Mouse (Mus musculus): ENCODE data around the gene Cryzl1. TPM values are rescaled to one million over a fixed set of nuclear protein-coding genes. Genes with fewer than 3 reads are reported as not detected.

Gene Cryzl1
- total and polyA plus RNA-seq, 2 experiments from 2014 or later: 62.5 to 94.8 TPM

DNA sequence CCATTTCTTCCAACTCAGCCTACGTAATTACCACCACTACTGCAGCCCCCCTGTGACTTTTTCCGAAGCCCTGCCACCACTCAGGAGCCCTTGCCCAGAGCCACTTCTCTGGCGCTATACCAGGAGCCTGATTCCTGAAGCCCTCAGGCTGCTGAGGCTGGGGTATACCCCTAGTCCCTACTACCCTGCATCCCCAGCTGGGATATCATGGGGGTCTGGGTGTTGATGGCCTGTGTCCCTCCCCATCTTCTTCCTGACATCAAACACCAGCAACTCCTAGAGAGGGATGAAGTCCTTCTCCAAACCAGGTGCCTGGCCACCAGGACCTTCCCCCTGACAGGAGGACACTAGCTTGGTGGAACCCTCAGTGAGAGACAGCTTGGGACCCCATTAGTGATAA lies 76.6 kb downstream of the Cryzl1 start:
- no peak overlapping the region for H3K9ac ChIP-seq
- no peak overlapping the region for H3K4me3 ChIP-seq (ENCODE audit: low read depth, low read length)
- peaks cover 4% of the 10 kb centered on the region; the same call in 1 of the 2 replicates for H3K4me1 ChIP-seq (ENCODE audit: insufficient read depth)
- H3K4me2 ChIP-seq (ENCODE audit: low read depth): no peak overlapping the region
- H3K27me3 ChIP-seq (ENCODE audit: insufficient read depth, low read length): no peaks in the 10 kb centered on the region
- no peak overlapping the region for H3K27ac ChIP-seq (ENCODE audit: low read depth, low read length)
- WGBS: 87% methylated on average over 3 of the region's 3 CpGs
- TF ChIP-seq CTCF (IDR thresholded peaks at IDR 0.05; ENCODE audit: low read depth): no peak
- ATAC-seq (no peak), DNase-seq (no peak)
- H3K9me3 ChIP-seq (ENCODE audit: low read length): no peaks in the 10 kb centered on the region
- H3K36me3 ChIP-seq (ENCODE audit: insufficient read depth): peaks cover 39% of the 10 kb centered on the region

DNA sequence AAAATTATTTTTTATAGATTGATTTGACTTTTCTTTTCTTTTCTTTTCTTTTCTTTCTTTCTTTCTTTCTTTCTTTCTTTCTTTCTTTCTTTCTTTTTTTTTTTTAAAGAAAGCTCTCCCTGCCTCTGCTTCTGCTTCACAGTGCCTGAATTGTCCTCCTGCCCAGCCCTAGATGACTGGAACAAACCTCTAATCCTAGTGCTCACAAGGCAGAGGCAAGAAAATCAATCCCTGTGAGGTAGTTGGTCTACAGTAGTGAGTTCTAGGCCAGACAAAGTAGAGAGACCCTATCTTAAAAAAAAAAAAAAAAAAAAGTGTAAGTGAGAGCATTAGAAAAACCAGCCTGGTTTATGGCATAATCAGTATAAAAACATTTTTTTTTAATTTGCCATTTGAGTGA lies 79.0 kb downstream of the Cryzl1 start:
- peaks cover 15% of the 10 kb centered on the region for H3K36me3 ChIP-seq (ENCODE audit: insufficient read depth)
- TF ChIP-seq CTCF (IDR thresholded peaks at IDR 0.05; ENCODE audit: low read depth): no peak
- no peaks in the 10 kb centered on the region for H3K9me3 ChIP-seq (ENCODE audit: low read length)
- peaks cover 4% of the 10 kb centered on the region; the same call in 1 of the 2 replicates for H3K4me1 ChIP-seq (ENCODE audit: insufficient read depth)
- no peak overlapping the region for H3K27ac ChIP-seq (ENCODE audit: low read depth, low read length)
- DNase-seq (no peak), ATAC-seq (no peak)
- no peak overlapping the region for H3K4me3 ChIP-seq (ENCODE audit: low read depth, low read length)
- no peaks in the 10 kb centered on the region for H3K27me3 ChIP-seq (ENCODE audit: insufficient read depth, low read length)
- no peak overlapping the region for H3K4me2 ChIP-seq (ENCODE audit: low read depth)
- no peak overlapping the region for H3K9ac ChIP-seq

DNA sequence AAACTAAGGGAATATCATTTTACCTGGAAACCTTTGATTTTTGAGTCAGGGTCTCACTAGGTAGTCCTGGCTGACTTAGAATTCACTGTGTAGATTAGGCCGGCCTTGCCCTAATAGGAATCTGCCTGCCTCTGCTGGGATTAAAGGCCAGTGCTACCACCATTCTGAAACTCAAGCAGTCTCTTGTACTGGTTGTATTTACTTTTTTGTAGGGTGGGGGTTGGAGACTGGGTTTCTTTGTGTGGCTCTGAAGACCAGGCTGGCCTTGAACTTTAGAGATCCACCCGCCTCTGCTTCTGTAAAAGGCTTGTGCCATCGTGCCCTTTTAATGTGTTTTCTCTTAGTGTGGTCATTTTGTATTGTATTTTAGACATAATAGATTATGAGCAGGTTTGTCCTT lies 79.5 kb downstream of the Cryzl1 start:
- no peak for TF ChIP-seq CTCF (IDR thresholded peaks at IDR 0.05; ENCODE audit: low read depth)
- Histone ChIP-seq H3K4me1 (ENCODE audit: insufficient read depth) (peaks cover 4% of the 10 kb centered on the region; the same call in 1 of the 2 replicates), H3K4me3 (ENCODE audit: low read depth, low read length) (peak overlapping the region; percentile 85; the same call in 1 of the 2 replicates), H3K9me3 (ENCODE audit: low read length) (no peaks in the 10 kb centered on the region), H3K4me2 (ENCODE audit: low read depth) (peak overlapping the region; percentile 52), H3K36me3 (ENCODE audit: insufficient read depth) (peaks cover 13% of the 10 kb centered on the region), H3K27ac (ENCODE audit: low read depth, low read length) (no peak overlapping the region), H3K9ac (no peak overlapping the region), H3K27me3 (ENCODE audit: insufficient read depth, low read length) (no peaks in the 10 kb centered on the region)
- no peak for ATAC-seq
- WGBS: 53% methylated on average over 3 of the region's 3 CpGs
- DNase-seq: no peak

DNA sequence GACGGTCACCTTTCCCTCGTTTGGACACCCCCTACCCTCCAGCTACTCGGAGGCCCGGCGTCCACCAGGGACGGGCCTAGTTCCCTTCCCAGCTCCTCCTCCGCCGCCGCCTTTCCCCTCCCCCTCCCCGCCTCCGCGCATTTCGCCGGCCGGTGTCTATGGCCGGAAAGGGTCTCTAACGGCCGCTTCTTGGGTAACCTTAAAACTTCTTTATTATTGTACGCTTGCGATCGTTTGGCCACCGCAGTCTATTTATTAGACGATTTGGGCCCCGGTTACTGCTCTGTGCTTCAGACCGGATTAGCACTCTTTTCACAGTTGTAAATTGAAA lies 80.6 kb downstream of the Cryzl1 start:
- 4% methylated on average over 24 of the region's 25 CpGs for WGBS
- peak; percentile 30 for ATAC-seq

DNA sequence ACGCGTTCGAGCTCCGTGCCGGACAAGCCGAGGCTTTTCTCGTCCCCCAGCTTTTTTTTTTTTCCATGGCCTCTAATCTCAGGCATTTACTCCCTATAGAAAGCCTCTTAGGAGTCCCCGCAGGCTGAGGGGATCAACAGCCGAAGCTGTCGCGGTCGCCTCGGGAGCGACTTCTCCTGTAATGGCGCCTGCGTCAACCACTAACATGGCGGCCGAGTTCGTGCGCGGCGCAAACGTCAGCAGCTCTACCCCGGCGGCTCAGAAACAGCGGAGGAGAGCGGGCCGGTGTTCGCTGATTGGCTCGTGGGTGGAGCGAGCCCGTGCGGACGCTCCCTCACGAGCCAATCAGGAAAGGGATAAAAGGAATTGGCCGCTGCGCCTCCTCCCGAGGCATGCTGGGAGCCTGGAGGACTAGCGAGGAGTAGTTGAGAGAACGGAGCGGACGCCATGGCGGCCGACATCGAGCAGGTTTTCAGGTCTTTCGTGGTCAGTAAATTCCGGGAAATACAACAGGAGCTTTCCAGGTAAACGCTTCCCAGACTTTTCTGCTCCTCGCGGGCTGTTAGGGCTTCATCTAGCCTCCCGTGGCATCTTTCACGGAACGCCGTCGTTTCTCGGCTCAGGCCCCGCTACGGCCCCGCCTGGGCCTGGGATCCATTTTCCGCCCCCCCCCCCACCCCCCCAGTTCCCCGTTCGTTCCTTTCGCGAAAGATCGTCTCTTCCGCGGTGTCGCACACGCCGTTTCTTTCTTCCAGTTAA lies 81.1 kb downstream of the Cryzl1 start, which contains the start of gene Son:
Gene Son (plus strand): TSS at position 46 of the 759 bp plus-strand sequence.
- TF ChIP-seq CTCF (IDR thresholded peaks at IDR 0.05; ENCODE audit: low read depth): 0 out of 2 replicates have a peak, but pooled peaks have one; percentile 2
- H3K4me3 ChIP-seq (ENCODE audit: low read depth, low read length): peak within 1 kb of the TSS; percentile 85
- peak within 1 kb of the TSS; percentile 96 for H3K4me2 ChIP-seq (ENCODE audit: low read depth)
- H3K9me3 ChIP-seq (ENCODE audit: low read length): no peaks in the 10 kb centered on the region
- ATAC-seq: peak; percentile 98
- H3K27ac ChIP-seq (ENCODE audit: low read depth, low read length): peak within 1 kb of the TSS; percentile 99
- 2% methylated on average over 70 of the region's 70 CpGs for WGBS
- peaks cover 4% of the 10 kb centered on the region; the same call in 1 of the 2 replicates for H3K4me1 ChIP-seq (ENCODE audit: insufficient read depth)
- peaks cover 11% of the 10 kb centered on the region for H3K36me3 ChIP-seq (ENCODE audit: insufficient read depth)
- no peaks in the 10 kb centered on the region for H3K27me3 ChIP-seq (ENCODE audit: insufficient read depth, low read length)
- H3K9ac ChIP-seq: peak within 1 kb of the TSS; percentile 95
- peak; percentile 99 for DNase-seq

More for the DNA sequence above, 80.6 kb downstream of the Cryzl1 start:
- no peaks in the 10 kb centered on the region for H3K9me3 ChIP-seq (ENCODE audit: low read length)
- no peak for DNase-seq
- peaks cover 4% of the 10 kb centered on the region; the same call in 1 of the 2 replicates for H3K4me1 ChIP-seq (ENCODE audit: insufficient read depth)
- no peaks in the 10 kb centered on the region for H3K27me3 ChIP-seq (ENCODE audit: insufficient read depth, low read length)
- H3K4me2 ChIP-seq (ENCODE audit: low read depth): peak overlapping the region; percentile 52
- peak overlapping the region; percentile 99 for H3K27ac ChIP-seq (ENCODE audit: low read depth, low read length)
- H3K4me3 ChIP-seq (ENCODE audit: low read depth, low read length): peak overlapping the region; percentile 85
- TF ChIP-seq CTCF (IDR thresholded peaks at IDR 0.05; ENCODE audit: low read depth): no peak
- peaks cover 8% of the 10 kb centered on the region for H3K36me3 ChIP-seq (ENCODE audit: insufficient read depth)
- peak overlapping the region; percentile 95 for H3K9ac ChIP-seq

DNA sequence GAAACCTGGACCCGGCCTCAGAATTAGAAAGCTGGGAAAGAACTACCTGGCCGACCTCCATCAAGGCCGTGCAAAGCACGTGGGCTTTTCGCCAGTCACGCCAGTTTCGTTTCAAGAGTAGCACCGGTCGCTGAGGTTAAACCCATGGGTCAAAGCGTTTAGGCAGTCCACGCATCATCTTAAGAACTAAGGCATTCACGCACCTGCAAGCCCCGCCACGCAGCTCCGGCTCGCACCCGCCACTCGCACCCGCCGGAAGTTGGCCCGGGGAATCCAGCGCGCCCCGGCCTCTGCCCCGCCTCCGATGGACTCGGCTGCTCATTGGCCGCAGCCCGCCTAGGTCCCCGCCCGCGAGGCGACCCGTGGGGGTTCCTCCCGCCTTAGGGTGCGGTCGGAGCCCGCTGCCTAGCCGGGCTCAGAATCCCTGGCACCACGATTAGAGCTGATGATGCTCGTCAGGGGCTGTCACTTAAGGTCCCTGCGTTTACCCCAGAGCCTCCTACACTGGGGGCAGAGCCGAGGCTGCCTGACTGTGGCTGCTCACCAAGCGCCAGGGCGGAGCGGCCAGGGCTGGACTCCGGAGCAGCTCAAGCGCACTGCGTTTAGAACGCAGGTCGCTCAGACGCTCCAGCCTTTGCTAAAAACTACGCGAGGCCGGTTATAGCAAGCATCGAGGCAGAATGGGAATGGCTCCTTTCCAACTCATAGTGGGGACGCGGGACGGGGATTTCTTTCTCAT lies 81.9 kb downstream of the Cryzl1 start, which contains the start of gene Gart:
Gene Gart (minus strand): TSS at position 272 of the 739 bp plus-strand sequence.
- WGBS: 1% methylated on average over 59 of the region's 59 CpGs
- no peaks in the 10 kb centered on the region for H3K9me3 ChIP-seq (ENCODE audit: low read length)

More for the DNA sequence above, 81.9 kb downstream of the Cryzl1 start, which contains the start of gene Gart:
- TF ChIP-seq CTCF (IDR thresholded peaks at IDR 0.05; ENCODE audit: low read depth): 0 out of 2 replicates have a peak, but pooled peaks have one; percentile 6
- peak within 1 kb of the TSS; percentile 85 for H3K4me3 ChIP-seq (ENCODE audit: low read depth, low read length)
- peak within 1 kb of the TSS; percentile 95 for H3K9ac ChIP-seq
- H3K4me2 ChIP-seq (ENCODE audit: low read depth): peak within 1 kb of the TSS; percentile 96
- no peaks in the 10 kb centered on the region for H3K27me3 ChIP-seq (ENCODE audit: insufficient read depth, low read length)
- peaks cover 4% of the 10 kb centered on the region; the same call in 1 of the 2 replicates for H3K4me1 ChIP-seq (ENCODE audit: insufficient read depth)
- DNase-seq (peak; percentile 91), ATAC-seq (peak; percentile 81)
- peaks cover 11% of the 10 kb centered on the region; the same call in 1 of the 2 replicates for H3K36me3 ChIP-seq (ENCODE audit: insufficient read depth)
- peak within 1 kb of the TSS; percentile 99 for H3K27ac ChIP-seq (ENCODE audit: low read depth, low read length)
